Mouse (Mus musculus): ENCODE measurements at regions not wholly inside any gene's neighbourhood (a gene's known extent, or its start where the extent isn't known, plus 50 kb on each side); places are given as distances from the start of the nearest gene placed in this dataset.

- TF ChIP-seq CTCF (conservative IDR thresholded peaks at IDR 0.05; ENCODE audit: insufficient read depth, insufficient read length, low read depth, low read length) (no peak), POLR2A (IDR thresholded peaks at IDR 0.05; ENCODE audit: low read depth, low read length) (no peak)
- no peaks in the 10 kb centered on the region for H3K36me3 ChIP-seq (ENCODE audit: control insufficient read depth, insufficient read depth, low read length)
- WGBS = 76% methylated on average over 9 of the region's 9 CpGs
- H3K4me3 ChIP-seq (ENCODE audit: insufficient read depth, low read depth, low read length) = no peak overlapping the region
- peaks cover 5% of the 10 kb centered on the region; the same call in 1 of the 2 replicates for H3K4me1 ChIP-seq (ENCODE audit: control insufficient read depth, insufficient read depth, low read length)
- H3K27me3 ChIP-seq (replicated peaks; ENCODE audit: control insufficient read depth, insufficient read depth, low read length) = no peaks in the 10 kb centered on the region
- H3K27ac ChIP-seq (ENCODE audit: insufficient read depth, low read depth, low read length) = peak overlapping the region; percentile 3; the same call in 1 of the 2 replicates
- DNase-seq = no peak
Measured at GRCm38 (mm10) chr17:84003489-84004234, 155.9 kb upstream of the Haao start.

DNA sequence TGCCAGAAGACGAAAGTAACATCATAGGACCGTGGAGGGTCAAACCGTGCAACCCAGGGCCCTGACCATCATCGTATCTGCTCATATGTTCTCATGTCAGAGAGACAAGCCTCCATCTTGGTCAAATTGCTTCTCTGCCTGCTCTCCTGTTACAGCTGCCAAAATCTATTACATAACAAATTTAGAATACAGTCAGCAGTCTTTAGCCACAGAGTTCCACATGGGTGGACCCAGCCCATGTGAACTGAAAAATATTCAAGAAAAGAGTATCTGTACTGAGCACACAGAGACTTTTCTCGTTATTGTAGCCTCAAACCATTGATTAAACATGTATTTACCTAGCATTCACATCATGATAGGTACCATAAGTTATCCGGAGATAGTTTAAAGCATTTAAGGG lies 155.2 kb upstream of the Haao start:
- Histone ChIP-seq H3K27ac (ENCODE audit: insufficient read depth, low read depth, low read length) (no peak overlapping the region), H3K36me3 (ENCODE audit: control insufficient read depth, insufficient read depth, low read length) (no peaks in the 10 kb centered on the region), H3K4me1 (ENCODE audit: control insufficient read depth, insufficient read depth, low read length) (peaks cover 3% of the 10 kb centered on the region; the same call in 1 of the 2 replicates), H3K27me3 (replicated peaks; ENCODE audit: control insufficient read depth, insufficient read depth, low read length) (no peaks in the 10 kb centered on the region), H3K4me3 (ENCODE audit: insufficient read depth, low read depth, low read length) (no peak overlapping the region)
- DNase-seq = peak; percentile 32
- 90% methylated on average over 6 of the region's 6 CpGs for WGBS
- no peak for TF ChIP-seq POLR2A (IDR thresholded peaks at IDR 0.05; ENCODE audit: low read depth, low read length)
- TF ChIP-seq CTCF (conservative IDR thresholded peaks at IDR 0.05; ENCODE audit: insufficient read depth, insufficient read length, low read depth, low read length) = no peak

GRCm38 (mm10) chr17:84002327-84002726 lies 154.6 kb upstream of the Haao start:
- H3K4me3 ChIP-seq (ENCODE audit: insufficient read depth, low read depth, low read length) = no peak overlapping the region
- H3K4me1 ChIP-seq (ENCODE audit: control insufficient read depth, insufficient read depth, low read length) = peaks cover 3% of the 10 kb centered on the region; the same call in 1 of the 2 replicates
- 97% methylated on average over 16 of the region's 16 CpGs for WGBS
- H3K27me3 ChIP-seq (replicated peaks; ENCODE audit: control insufficient read depth, insufficient read depth, low read length) = no peaks in the 10 kb centered on the region
- H3K27ac ChIP-seq (ENCODE audit: insufficient read depth, low read depth, low read length) = no peak overlapping the region
- no peaks in the 10 kb centered on the region for H3K36me3 ChIP-seq (ENCODE audit: control insufficient read depth, insufficient read depth, low read length)
- no peak for DNase-seq
- no peak for TF ChIP-seq CTCF (conservative IDR thresholded peaks at IDR 0.05; ENCODE audit: insufficient read depth, insufficient read length, low read depth, low read length)
- no peak for TF ChIP-seq POLR2A (IDR thresholded peaks at IDR 0.05; ENCODE audit: low read depth, low read length)

DNA sequence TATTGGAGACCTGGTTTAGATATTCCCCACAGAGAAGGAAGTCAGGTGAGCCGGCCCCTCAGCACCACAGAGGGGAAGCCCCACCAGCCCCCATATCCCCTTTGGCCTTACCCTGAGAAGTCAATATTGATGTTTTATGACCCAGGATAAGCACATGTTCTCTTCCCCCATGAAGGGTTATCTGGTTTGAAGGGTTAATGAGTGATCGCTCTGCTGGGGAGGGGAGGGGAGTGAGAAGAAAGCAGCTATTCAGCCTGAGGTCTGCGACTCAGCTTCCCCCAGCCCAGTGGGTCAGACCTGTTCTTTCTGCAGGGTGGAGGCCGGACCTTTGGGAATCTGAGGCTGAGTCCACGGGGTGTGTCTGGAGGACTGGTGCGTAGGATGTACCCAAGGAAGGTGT lies 152.4 kb upstream of the Haao start:
- Histone ChIP-seq H3K4me1 (ENCODE audit: control insufficient read depth, insufficient read depth, low read length) (peaks cover 3% of the 10 kb centered on the region; the same call in 1 of the 2 replicates), H3K4me3 (ENCODE audit: insufficient read depth, low read depth, low read length) (no peak overlapping the region), H3K36me3 (ENCODE audit: control insufficient read depth, insufficient read depth, low read length) (no peaks in the 10 kb centered on the region), H3K27me3 (replicated peaks; ENCODE audit: control insufficient read depth, insufficient read depth, low read length) (no peaks in the 10 kb centered on the region), H3K27ac (ENCODE audit: insufficient read depth, low read depth, low read length) (no peak overlapping the region)
- WGBS = 79% methylated on average over 6 of the region's 6 CpGs
- DNase-seq = no peak
- no peak for TF ChIP-seq CTCF (conservative IDR thresholded peaks at IDR 0.05; ENCODE audit: insufficient read depth, insufficient read length, low read depth, low read length)
- no peak for TF ChIP-seq POLR2A (IDR thresholded peaks at IDR 0.05; ENCODE audit: low read depth, low read length)

- Histone ChIP-seq H3K27me3 (replicated peaks; ENCODE audit: control insufficient read depth, insufficient read depth, low read length) (no peaks in the 10 kb centered on the region), H3K4me3 (ENCODE audit: insufficient read depth, low read depth, low read length) (no peak overlapping the region), H3K36me3 (ENCODE audit: control insufficient read depth, insufficient read depth, low read length) (no peaks in the 10 kb centered on the region), H3K4me1 (ENCODE audit: control insufficient read depth, insufficient read depth, low read length) (peaks cover 3% of the 10 kb centered on the region; the same call in 1 of the 2 replicates), H3K27ac (ENCODE audit: insufficient read depth, low read depth, low read length) (no peak overlapping the region)
- TF ChIP-seq POLR2A (IDR thresholded peaks at IDR 0.05; ENCODE audit: low read depth, low read length) (no peak), CTCF (conservative IDR thresholded peaks at IDR 0.05; ENCODE audit: insufficient read depth, insufficient read length, low read depth, low read length) (no peak)
- peak; percentile 35 for DNase-seq
- WGBS = 46% methylated on average over 10 of the region's 10 CpGs
Measured at GRCm38 (mm10) chr17:83998972-83999545, 151.3 kb upstream of the Haao start.

GRCm38 (mm10) chr17:83998341-83998740 lies 150.6 kb upstream of the Haao start:
- Histone ChIP-seq H3K27ac (ENCODE audit: insufficient read depth, low read depth, low read length) (no peak overlapping the region), H3K27me3 (replicated peaks; ENCODE audit: control insufficient read depth, insufficient read depth, low read length) (no peaks in the 10 kb centered on the region), H3K36me3 (ENCODE audit: control insufficient read depth, insufficient read depth, low read length) (no peaks in the 10 kb centered on the region), H3K4me1 (ENCODE audit: control insufficient read depth, insufficient read depth, low read length) (peaks cover 2% of the 10 kb centered on the region; the same call in 1 of the 2 replicates), H3K4me3 (ENCODE audit: insufficient read depth, low read depth, low read length) (no peak overlapping the region)
- no peak for DNase-seq
- 86% methylated on average over 7 of the region's 7 CpGs for WGBS
- TF ChIP-seq CTCF (conservative IDR thresholded peaks at IDR 0.05; ENCODE audit: insufficient read depth, insufficient read length, low read depth, low read length) (no peak), POLR2A (IDR thresholded peaks at IDR 0.05; ENCODE audit: low read depth, low read length) (no peak)

DNA sequence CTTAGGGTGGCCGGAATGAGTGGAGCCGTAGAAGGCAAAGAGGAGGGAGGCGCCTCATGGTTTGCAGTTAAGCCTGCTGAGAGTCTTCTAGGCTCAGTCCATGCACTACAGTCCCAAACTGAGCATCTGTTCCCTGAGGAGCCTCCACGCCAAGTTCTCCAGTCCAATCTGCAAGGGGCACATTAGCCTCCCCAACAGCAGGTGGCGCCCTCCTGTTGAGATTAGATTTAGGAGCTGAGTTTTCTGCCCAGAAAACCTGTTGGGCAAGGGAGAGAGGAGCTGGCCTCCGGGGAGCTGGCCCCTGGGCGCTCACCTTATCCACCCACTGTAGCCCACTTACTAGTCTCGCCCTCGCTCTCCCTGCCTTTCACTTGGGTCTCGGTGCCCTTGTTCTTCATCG lies 150.0 kb upstream of the Haao start:
- no peaks in the 10 kb centered on the region for H3K4me1 ChIP-seq (ENCODE audit: control insufficient read depth, insufficient read depth, low read length)
- TF ChIP-seq POLR2A (IDR thresholded peaks at IDR 0.05; ENCODE audit: low read depth, low read length) (no peak), CTCF (conservative IDR thresholded peaks at IDR 0.05; ENCODE audit: insufficient read depth, insufficient read length, low read depth, low read length) (peak; percentile 79)
- H3K27ac ChIP-seq (ENCODE audit: insufficient read depth, low read depth, low read length) = no peak overlapping the region
- WGBS = 84% methylated on average over 11 of the region's 11 CpGs
- H3K36me3 ChIP-seq (ENCODE audit: control insufficient read depth, insufficient read depth, low read length) = no peaks in the 10 kb centered on the region
- H3K27me3 ChIP-seq (replicated peaks; ENCODE audit: control insufficient read depth, insufficient read depth, low read length) = no peaks in the 10 kb centered on the region
- peak; percentile 71 for DNase-seq
- no peak overlapping the region for H3K4me3 ChIP-seq (ENCODE audit: insufficient read depth, low read depth, low read length)
